Mouse (Mus musculus): ENCODE measurements around the gene Sytl1.
A peak's percentile ranks its signal among the peaks of the same experiment; 100 is the strongest.

The Sytl1 gene

GRCm38 (mm10) chr4:133281513-133281912 is 18.6 kb upstream of the Sytl1 start:
- DNase-seq (ENCODE audit: extremely low read depth, low read depth, low spot score) = no peak

- DNase-seq (ENCODE audit: extremely low read depth, low read depth, low spot score) = no peak
These were observed 15.6 kb upstream of the Sytl1 start for GRCm38 (mm10) chr4:133278482-133278881.

GRCm38 (mm10) chr4:133278067-133278466 is 15.2 kb upstream of the Sytl1 start:
- DNase-seq (ENCODE audit: extremely low read depth, low read depth, low spot score) = no peak

GRCm38 (mm10) chr4:133277104-133278026 is 14.5 kb upstream of the Sytl1 start, which contains the start of gene Tmem222:
Gene Tmem222 (minus strand): TSS chr4:133277792.
- DNase-seq (ENCODE audit: extremely low read depth, low read depth, low spot score) = no peak

GRCm38 (mm10) chr4:133270929-133271328 is 8.0 kb upstream of the Sytl1 start:
- no peak for DNase-seq (ENCODE audit: extremely low read depth, low read depth, low spot score)

- DNase-seq (ENCODE audit: extremely low read depth, low read depth, low spot score) = no peak
These were observed 6.7 kb upstream of the Sytl1 start for GRCm38 (mm10) chr4:133269596-133269995.

GRCm38 (mm10) chr4:133268931-133269330 is 6.0 kb upstream of the Sytl1 start:
- no peak for DNase-seq (ENCODE audit: extremely low read depth, low read depth, low spot score)

- DNase-seq (ENCODE audit: extremely low read depth, low read depth, low spot score) = no peak
These were observed 3.5 kb upstream of the Sytl1 start for GRCm38 (mm10) chr4:133266248-133266880.

- DNase-seq (ENCODE audit: extremely low read depth, low read depth, low spot score) = no peak
These were observed 2.8 kb upstream of the Sytl1 start for GRCm38 (mm10) chr4:133265759-133266158.

GRCm38 (mm10) chr4:133265297-133265696 is 2.4 kb upstream of the Sytl1 start:
- no peak for DNase-seq (ENCODE audit: extremely low read depth, low read depth, low spot score)

GRCm38 (mm10) chr4:133264559-133264958 is 1.6 kb upstream of the Sytl1 start:
- no peak for DNase-seq (ENCODE audit: extremely low read depth, low read depth, low spot score)

- DNase-seq (ENCODE audit: extremely low read depth, low read depth, low spot score) = no peak
These were observed 843 bp upstream of the Sytl1 start for GRCm38 (mm10) chr4:133263756-133264155.

GRCm38 (mm10) chr4:133262375-133262765 is 543 bp downstream of the Sytl1 start:
- DNase-seq (ENCODE audit: extremely low read depth, low read depth, low spot score) = no peak

GRCm38 (mm10) chr4:133261641-133262374 is 1.1 kb downstream of the Sytl1 start:
- DNase-seq (ENCODE audit: extremely low read depth, low read depth, low spot score) = no peak

GRCm38 (mm10) chr4:133257798-133258408 is 5.0 kb downstream of the Sytl1 start:
- no peak for DNase-seq (ENCODE audit: extremely low read depth, low read depth, low spot score)

GRCm38 (mm10) chr4:133257230-133257629 is 5.7 kb downstream of the Sytl1 start:
- peak; percentile 55 for DNase-seq (ENCODE audit: extremely low read depth, low read depth, low spot score)

GRCm38 (mm10) chr4:133256820-133257219 is 6.1 kb downstream of the Sytl1 start:
- DNase-seq (ENCODE audit: extremely low read depth, low read depth, low spot score) = no peak

- DNase-seq (ENCODE audit: extremely low read depth, low read depth, low spot score) = no peak
These were observed 7.5 kb downstream of the Sytl1 start for GRCm38 (mm10) chr4:133255392-133255791.

GRCm38 (mm10) chr4:133253412-133253811 is 9.5 kb downstream of the Sytl1 start:
- DNase-seq (ENCODE audit: extremely low read depth, low read depth, low spot score) = no peak

GRCm38 (mm10) chr4:133252089-133252488 is 10.8 kb downstream of the Sytl1 start:
- no peak for DNase-seq (ENCODE audit: extremely low read depth, low read depth, low spot score)

GRCm38 (mm10) chr4:133251214-133251613 is 11.7 kb downstream of the Sytl1 start:
- DNase-seq (ENCODE audit: extremely low read depth, low read depth, low spot score) = no peak
